Mouse (Mus musculus) CH12.LX (cell line): Measurements from ENCODE around the gene Mdh2.

Experiments
- RCOR1 ChIP-seq: conservative IDR thresholded peaks from 2 replicates; pipeline ENCODE4 v1.6.1; 2012; ENCODE audit warnings: low read depth, mild to moderate bottlenecking, inconsistent platforms, low read length, improper control_type of control experiment
- ZC3H11A ChIP-seq: IDR thresholded peaks from 2 replicates; pipeline ENCODE4 v1.6.1; 2012; ENCODE audit warnings: low read depth, mild to moderate bottlenecking, inconsistent platforms, low read length, improper control_type of control experiment

GRCm38 (mm10) chr5:135743741-135744609 is 34.3 kb upstream of the Mdh2 start, which contains the start of gene Tmem120a:
- TF ChIP-seq ZC3H11A (no peak), RCOR1 (no peak)
